Mouse (Mus musculus): Measurements from ENCODE around the gene Srcap. TPM values are rescaled to one million over a fixed set of nuclear protein-coding genes. Genes with fewer than 3 reads are reported as not detected.

Srcap gene
- polyA plus RNA-seq, 1 experiment, result 18.6 TPM

- Histone ChIP-seq H3K27ac (ENCODE audit: insufficient read depth, low read depth, low read length) (peak overlapping the region; percentile 94), H3K27me3 (replicated peaks; ENCODE audit: control insufficient read depth, insufficient read depth, low read length) (no peaks in the 10 kb centered on the region), H3K4me1 (ENCODE audit: control insufficient read depth, insufficient read depth, low read length) (peaks cover 6% of the 10 kb centered on the region; the same call in 1 of the 2 replicates), H3K36me3 (ENCODE audit: control insufficient read depth, insufficient read depth, low read length) (peaks cover 8% of the 10 kb centered on the region), H3K4me3 (ENCODE audit: insufficient read depth, low read depth, low read length) (peak overlapping the region; percentile 68)
- under 1% methylated on average over 80 of the region's 93 CpGs for WGBS
- TF ChIP-seq POLR2A (IDR thresholded peaks at IDR 0.05; ENCODE audit: low read depth, low read length) (no peak), CTCF (conservative IDR thresholded peaks at IDR 0.05; ENCODE audit: insufficient read depth, insufficient read length, low read depth, low read length) (no peak)
- peak; percentile 93 for DNase-seq
These were observed 640 bp downstream of the Srcap start for GRCm38 (mm10) chr7:127512231-127513015.

- Histone ChIP-seq H3K4me1 (ENCODE audit: control insufficient read depth, insufficient read depth, low read length) (peaks cover 6% of the 10 kb centered on the region; the same call in 1 of the 2 replicates), H3K27me3 (replicated peaks; ENCODE audit: control insufficient read depth, insufficient read depth, low read length) (no peaks in the 10 kb centered on the region), H3K4me3 (ENCODE audit: insufficient read depth, low read depth, low read length) (peak overlapping the region; percentile 68), H3K36me3 (ENCODE audit: control insufficient read depth, insufficient read depth, low read length) (peaks cover 9% of the 10 kb centered on the region), H3K27ac (ENCODE audit: insufficient read depth, low read depth, low read length) (peak overlapping the region; percentile 60)
- DNase-seq, result no peak
- 1% methylated on average over 8 of the region's 8 CpGs for WGBS
- TF ChIP-seq POLR2A (IDR thresholded peaks at IDR 0.05; ENCODE audit: low read depth, low read length) (no peak), CTCF (conservative IDR thresholded peaks at IDR 0.05; ENCODE audit: insufficient read depth, insufficient read length, low read depth, low read length) (no peak)
These were observed 1.2 kb downstream of the Srcap start for GRCm38 (mm10) chr7:127513016-127513390.

DNA sequence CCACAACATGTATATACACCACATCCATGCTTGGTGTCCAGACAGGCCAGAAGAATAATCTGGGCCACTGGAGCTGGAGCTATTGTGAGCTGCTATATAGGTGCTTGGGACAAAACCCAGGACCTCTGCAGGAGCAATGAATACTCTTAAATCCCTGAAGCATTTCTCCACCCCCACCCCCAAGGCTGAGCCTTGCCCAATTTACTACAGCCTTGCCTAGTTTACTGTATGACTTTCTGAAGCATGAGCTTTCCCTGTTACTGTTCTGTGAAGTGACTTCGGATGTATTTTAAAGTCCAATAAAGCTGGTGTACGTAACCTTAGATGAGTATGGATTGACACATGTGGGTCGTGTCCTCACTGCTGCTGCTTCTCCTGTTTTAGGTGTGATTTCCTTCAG is 2.0 kb downstream of the Srcap start:
- TF ChIP-seq POLR2A (IDR thresholded peaks at IDR 0.05; ENCODE audit: low read depth, low read length), result no peak
- no peak for TF ChIP-seq CTCF (conservative IDR thresholded peaks at IDR 0.05; ENCODE audit: insufficient read depth, insufficient read length, low read depth, low read length)

DNA sequence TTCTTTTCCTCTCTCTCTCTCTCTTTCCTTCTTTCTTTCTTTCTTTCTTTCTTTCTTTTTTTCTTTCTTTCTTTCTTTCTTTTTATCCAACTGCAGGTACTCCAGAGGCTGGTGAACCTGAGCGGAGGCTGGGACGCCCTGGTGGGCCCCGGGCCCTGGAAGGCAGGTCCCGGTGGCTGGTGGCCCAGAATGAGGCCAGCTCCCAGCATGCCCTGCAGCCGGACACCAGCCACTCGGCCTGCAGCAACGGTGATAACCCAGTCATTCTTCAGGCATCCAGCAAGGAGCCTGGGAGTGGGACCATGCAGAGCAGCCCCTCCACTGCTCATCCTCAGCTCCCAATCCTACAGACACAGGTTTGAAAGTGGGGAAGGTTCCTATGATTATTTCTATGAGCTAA is 4.1 kb downstream of the Srcap start:
- WGBS, result 82% methylated on average over 7 of the region's 7 CpGs
- Histone ChIP-seq H3K27ac (ENCODE audit: insufficient read depth, low read depth, low read length) (no peak overlapping the region), H3K4me1 (ENCODE audit: control insufficient read depth, insufficient read depth, low read length) (peaks cover 6% of the 10 kb centered on the region; the same call in 1 of the 2 replicates), H3K27me3 (replicated peaks; ENCODE audit: control insufficient read depth, insufficient read depth, low read length) (no peaks in the 10 kb centered on the region), H3K4me3 (ENCODE audit: insufficient read depth, low read depth, low read length) (no peak overlapping the region), H3K36me3 (ENCODE audit: control insufficient read depth, insufficient read depth, low read length) (peaks cover 13% of the 10 kb centered on the region)
- DNase-seq, result no peak
- TF ChIP-seq POLR2A (IDR thresholded peaks at IDR 0.05; ENCODE audit: low read depth, low read length), result no peak
- no peak for TF ChIP-seq CTCF (conservative IDR thresholded peaks at IDR 0.05; ENCODE audit: insufficient read depth, insufficient read length, low read depth, low read length)

More for the DNA sequence above, 2.0 kb downstream of the Srcap start:
- H3K27ac ChIP-seq (ENCODE audit: insufficient read depth, low read depth, low read length), result no peak overlapping the region
- no peak overlapping the region for H3K4me3 ChIP-seq (ENCODE audit: insufficient read depth, low read depth, low read length)
- H3K27me3 ChIP-seq (replicated peaks; ENCODE audit: control insufficient read depth, insufficient read depth, low read length), result no peaks in the 10 kb centered on the region
- DNase-seq, result peak; percentile 5
- peaks cover 9% of the 10 kb centered on the region for H3K36me3 ChIP-seq (ENCODE audit: control insufficient read depth, insufficient read depth, low read length)
- H3K4me1 ChIP-seq (ENCODE audit: control insufficient read depth, insufficient read depth, low read length), result peaks cover 6% of the 10 kb centered on the region; the same call in 1 of the 2 replicates
- WGBS, result 42% methylated on average over 3 of the region's 3 CpGs

GRCm38 (mm10) chr7:127516344-127516743 is 4.6 kb downstream of the Srcap start:
- H3K36me3 ChIP-seq (ENCODE audit: control insufficient read depth, insufficient read depth, low read length), result peaks cover 18% of the 10 kb centered on the region
- 88% methylated on average over 7 of the region's 7 CpGs for WGBS
- no peak overlapping the region for H3K4me3 ChIP-seq (ENCODE audit: insufficient read depth, low read depth, low read length)
- TF ChIP-seq CTCF (conservative IDR thresholded peaks at IDR 0.05; ENCODE audit: insufficient read depth, insufficient read length, low read depth, low read length), result no peak
- no peak for TF ChIP-seq POLR2A (IDR thresholded peaks at IDR 0.05; ENCODE audit: low read depth, low read length)
- DNase-seq, result no peak
- no peak overlapping the region for H3K27ac ChIP-seq (ENCODE audit: insufficient read depth, low read depth, low read length)
- peaks cover 6% of the 10 kb centered on the region; the same call in 1 of the 2 replicates for H3K4me1 ChIP-seq (ENCODE audit: control insufficient read depth, insufficient read depth, low read length)
- H3K27me3 ChIP-seq (replicated peaks; ENCODE audit: control insufficient read depth, insufficient read depth, low read length), result no peaks in the 10 kb centered on the region

DNA sequence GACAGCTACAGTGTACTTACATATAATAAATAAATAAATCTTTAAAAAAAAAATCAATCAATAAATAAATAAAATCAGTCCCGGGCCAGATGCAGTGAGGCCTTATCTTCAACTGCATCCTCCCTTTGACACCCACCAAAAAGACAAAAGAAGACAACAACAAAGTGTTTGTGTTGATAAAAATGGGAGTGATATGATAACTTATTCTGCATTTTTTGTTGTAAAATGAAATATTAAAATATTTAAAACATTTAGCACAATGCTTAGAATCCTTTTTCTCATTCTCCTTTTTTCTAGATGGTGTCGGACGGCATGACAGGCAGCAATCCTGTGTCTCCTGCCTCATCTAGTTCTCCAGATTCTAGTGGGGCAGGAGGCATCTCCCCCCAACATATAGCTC is 7.5 kb downstream of the Srcap start, which contains the start of gene Gm42715:
TSS of gene Gm42715 (plus strand) at position 301 of the 400 bp plus-strand sequence.
- H3K36me3 ChIP-seq (ENCODE audit: control insufficient read depth, insufficient read depth, low read length), result peaks cover 33% of the 10 kb centered on the region
- H3K27me3 ChIP-seq (replicated peaks; ENCODE audit: control insufficient read depth, insufficient read depth, low read length), result no peaks in the 10 kb centered on the region
- no peak within 1 kb of the TSS for H3K27ac ChIP-seq (ENCODE audit: insufficient read depth, low read depth, low read length)
- H3K4me3 ChIP-seq (ENCODE audit: insufficient read depth, low read depth, low read length), result no peak within 1 kb of the TSS
- DNase-seq, result no peak
- TF ChIP-seq CTCF (conservative IDR thresholded peaks at IDR 0.05; ENCODE audit: insufficient read depth, insufficient read length, low read depth, low read length), result no peak
- WGBS, result 98% methylated on average over 3 of the region's 3 CpGs
- H3K4me1 ChIP-seq (ENCODE audit: control insufficient read depth, insufficient read depth, low read length), result no peaks in the 10 kb centered on the region; the same call in 1 of the 2 replicates

DNA sequence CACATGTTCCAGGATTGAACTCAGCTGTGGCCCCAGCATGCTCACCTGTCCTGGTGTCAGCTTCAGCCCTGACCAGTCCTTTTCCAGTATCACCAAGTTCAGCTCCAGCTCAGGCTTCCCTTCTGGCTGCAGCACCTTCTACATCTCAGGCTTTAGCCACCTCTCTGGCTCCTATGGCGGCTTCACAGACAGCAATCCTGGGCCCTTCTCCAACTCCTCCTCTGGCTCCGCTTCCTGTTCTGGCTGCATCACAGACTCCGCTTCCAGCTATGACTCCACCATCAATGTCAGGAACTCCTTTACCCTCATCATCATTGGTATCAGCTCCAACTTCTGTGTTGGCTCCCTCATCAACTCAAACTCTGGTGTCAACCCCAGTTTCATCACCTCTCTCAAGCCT is 29.9 kb downstream of the Srcap start:
- DNase-seq, result no peak
- Histone ChIP-seq H3K4me3 (ENCODE audit: insufficient read depth, low read depth, low read length) (no peak overlapping the region), H3K27me3 (replicated peaks; ENCODE audit: control insufficient read depth, insufficient read depth, low read length) (no peaks in the 10 kb centered on the region), H3K27ac (ENCODE audit: insufficient read depth, low read depth, low read length) (no peak overlapping the region), H3K36me3 (ENCODE audit: control insufficient read depth, insufficient read depth, low read length) (peaks cover 27% of the 10 kb centered on the region), H3K4me1 (ENCODE audit: control insufficient read depth, insufficient read depth, low read length) (no peaks in the 10 kb centered on the region)
- no peak for TF ChIP-seq CTCF (conservative IDR thresholded peaks at IDR 0.05; ENCODE audit: insufficient read depth, insufficient read length, low read depth, low read length)
- no peak for TF ChIP-seq POLR2A (IDR thresholded peaks at IDR 0.05; ENCODE audit: low read depth, low read length)
- 89% methylated on average over 3 of the region's 3 CpGs for WGBS
